Mouse (Mus musculus): Measurements from ENCODE around the gene Cacng3. TPM values are rescaled to one million over a fixed set of nuclear protein-coding genes. Genes with fewer than 3 reads are reported as not detected.

The Cacng3 gene
- polyA plus RNA-seq (2017; shearing (Covaris generic)): under 1 TPM in 1 of 2 experiments, not detected in 1; 0.07 TPM

GRCm38 (mm10) chr7:122670442-122670872 is at the start of gene Cacng3:
Cacng3 (plus strand) TSS chr7:122670492.

All from inflammation-experienced regulatory T-cells (primary cell).